Mouse (Mus musculus) embryonic facial prominence, embryonic 12.5 days (tissue): ENCODE results near the gene Epo. TPM values are rescaled to one million over a fixed set of nuclear protein-coding genes. Genes with fewer than 3 reads are reported as not detected.

ENCODE experiments used
- ATAC-seq: fragments of 200-750 bp; cut with Nextera tagmentation; 2 replicates; pipeline ENCODE4 v1.8.0; 2017; ENCODE audit not compliant: insufficient number of reproducible peaks, insufficient read depth, low FRiP score, low TSS enrichment
- H3K27ac ChIP-seq: fragments of 300-500 bp; sonication (generic); 2 replicates; pipeline ENCODE4 v1.5.1; 2016; ENCODE audit warnings: mild to moderate bottlenecking
- H3K27me3 ChIP-seq: fragments of 300-500 bp; sonication (generic); 2 replicates; pipeline ENCODE4 v1.6.1; 2016; ENCODE audit warnings: mild to moderate bottlenecking, moderate library complexity
- H3K36me3 ChIP-seq: fragments of 300-500 bp; sonication (generic); 2 replicates; pipeline ENCODE4 v1.6.1; 2016; ENCODE audit warnings: mild to moderate bottlenecking
- H3K4me1 ChIP-seq: fragments of 300-500 bp; sonication (generic); 2 replicates; pipeline ENCODE4 v1.6.1; 2016
- H3K4me2 ChIP-seq: fragments of 300-500 bp; sonication (generic); replicated peaks from 2 replicates; pipeline ENCODE4 v1.6.1; 2016; ENCODE audit warnings: mild to moderate bottlenecking, moderate library complexity
- H3K4me3 ChIP-seq: fragments of 300-500 bp; sonication (generic); 2 replicates; pipeline ENCODE4 v1.5.1; 2016; ENCODE audit warnings: mild to moderate bottlenecking
- H3K9ac ChIP-seq: fragments of 300-500 bp; sonication (generic); 2 replicates; pipeline ENCODE4 v1.6.1; 2016; ENCODE audit warnings: mild to moderate bottlenecking, moderate library complexity
- H3K9me3 ChIP-seq: fragments of 300-500 bp; sonication (generic); 2 replicates; pipeline ENCODE4 v1.6.1; 2016; ENCODE audit warnings: mild to moderate bottlenecking, moderate library complexity
- WGBS: fragments of 180-500 bp; shearing (Covaris S2); methylation state at CpG from one replicate; pipeline ENCODE4 v1.1.7; 2016; 5-methylcytosine and 5-hydroxymethylcytosine counted together
- polyA plus RNA-seq: library from polyadenylated mRNA; unstranded; fragments of >200 nt; fragmentation: Nextera tagmentation; extraction: Ambion mirVana; gene quantifications from 2 replicates; pipeline ENCODE4 v1.2.1, GENCODE M21; 2016

Epo gene
- polyA plus RNA-seq, 1 experiment from 2014 or later, result 0.47 TPM

- WGBS, result 85% methylated on average over 12 of the region's 12 CpGs
- no peak for ATAC-seq
- Histone ChIP-seq H3K36me3 (peaks cover 27% of the 10 kb centered on the region), H3K9ac (peak overlapping the region; percentile 42; the same call in 1 of the 2 replicates), H3K4me1 (peaks cover 43% of the 10 kb centered on the region), H3K4me3 (no peak overlapping the region), H3K4me2 (no peak overlapping the region), H3K27ac (no peak overlapping the region), H3K27me3 (no peaks in the 10 kb centered on the region), H3K9me3 (no peaks in the 10 kb centered on the region)
These were observed 18.9 kb downstream of the Epo start for GRCm38 (mm10) chr5:137513951-137514721.

- peak overlapping the region; percentile 27 for H3K9ac ChIP-seq
- peak; percentile 50; the same call in 1 of the 2 replicates for ATAC-seq
- no peaks in the 10 kb centered on the region for H3K9me3 ChIP-seq
- H3K27me3 ChIP-seq, result no peaks in the 10 kb centered on the region
- WGBS, result 75% methylated on average over 11 of the region's 11 CpGs
- H3K4me2 ChIP-seq, result peak overlapping the region; percentile 95; the same call in 1 of the 2 replicates
- 0 out of 2 replicates have a peak, but pooled peaks cover 17% of the 10 kb centered on the region for H3K36me3 ChIP-seq
- H3K4me1 ChIP-seq, result peaks cover 43% of the 10 kb centered on the region
- peak overlapping the region; percentile 37; the same call in 1 of the 2 replicates for H3K27ac ChIP-seq
- peak overlapping the region; percentile 5; the same call in 1 of the 2 replicates for H3K4me3 ChIP-seq
These were observed 19.9 kb downstream of the Epo start for GRCm38 (mm10) chr5:137512847-137513794.

- peak overlapping the region; percentile 100 for H3K9ac ChIP-seq
- H3K4me2 ChIP-seq, result peak overlapping the region; percentile 95
- H3K9me3 ChIP-seq, result no peaks in the 10 kb centered on the region
- H3K36me3 ChIP-seq, result 0 out of 2 replicates have a peak, but pooled peaks cover 7% of the 10 kb centered on the region
- no peak overlapping the region for H3K27ac ChIP-seq
- ATAC-seq, result no peak
- H3K4me3 ChIP-seq, result peak overlapping the region; percentile 98
- 73% methylated on average over 3 of the region's 3 CpGs for WGBS
- H3K27me3 ChIP-seq, result no peaks in the 10 kb centered on the region
- peaks cover 43% of the 10 kb centered on the region for H3K4me1 ChIP-seq
These were observed 21.3 kb downstream of the Epo start for GRCm38 (mm10) chr5:137511706-137512105.

- peak overlapping the region; percentile 100 for H3K9ac ChIP-seq
- H3K27me3 ChIP-seq, result no peaks in the 10 kb centered on the region
- 2% methylated on average over 61 of the region's 83 CpGs for WGBS
- peak overlapping the region; percentile 98 for H3K4me3 ChIP-seq
- no peaks in the 10 kb centered on the region for H3K9me3 ChIP-seq
- peak overlapping the region; percentile 91 for H3K27ac ChIP-seq
- peaks cover 39% of the 10 kb centered on the region for H3K4me1 ChIP-seq
- H3K4me2 ChIP-seq, result peak overlapping the region; percentile 95
- 0 out of 2 replicates have a peak, but pooled peaks cover 7% of the 10 kb centered on the region for H3K36me3 ChIP-seq
- ATAC-seq, result 0 out of 2 replicates have a peak, but pooled peaks have one; percentile 9
These were observed 22.3 kb downstream of the Epo start for GRCm38 (mm10) chr5:137510573-137511390.

GRCm38 (mm10) chr5:137510014-137510501 is 23.0 kb downstream of the Epo start:
- Histone ChIP-seq H3K9me3 (no peaks in the 10 kb centered on the region), H3K4me3 (peak overlapping the region; percentile 98), H3K4me1 (peaks cover 38% of the 10 kb centered on the region), H3K9ac (peak overlapping the region; percentile 100), H3K36me3 (0 out of 2 replicates have a peak, but pooled peaks cover 7% of the 10 kb centered on the region), H3K4me2 (peak overlapping the region; percentile 95), H3K27me3 (no peaks in the 10 kb centered on the region), H3K27ac (peak overlapping the region; percentile 91)
- 1% methylated on average over 23 of the region's 52 CpGs for WGBS
- ATAC-seq, result no peak; the same call in 1 of the 2 replicates

GRCm38 (mm10) chr5:137504041-137504440 is 29.0 kb downstream of the Epo start:
- H3K27me3 ChIP-seq, result no peaks in the 10 kb centered on the region
- H3K4me1 ChIP-seq, result peaks cover 8% of the 10 kb centered on the region
- H3K9ac ChIP-seq, result no peak overlapping the region
- no peak overlapping the region for H3K4me3 ChIP-seq
- no peak for ATAC-seq
- H3K4me2 ChIP-seq, result no peak overlapping the region
- H3K9me3 ChIP-seq, result no peaks in the 10 kb centered on the region
- H3K36me3 ChIP-seq, result peaks cover 11% of the 10 kb centered on the region; the same call in 1 of the 2 replicates
- H3K27ac ChIP-seq, result no peak overlapping the region
- 84% methylated on average over 6 of the region's 6 CpGs for WGBS

GRCm38 (mm10) chr5:137502667-137503110 is 30.4 kb downstream of the Epo start:
- H3K4me3 ChIP-seq, result peak overlapping the region; percentile 58
- H3K9me3 ChIP-seq, result no peaks in the 10 kb centered on the region
- H3K36me3 ChIP-seq, result peaks cover 11% of the 10 kb centered on the region; the same call in 1 of the 2 replicates
- H3K27me3 ChIP-seq, result no peaks in the 10 kb centered on the region
- ATAC-seq, result peak; percentile 79
- peak overlapping the region; percentile 64 for H3K9ac ChIP-seq
- H3K4me2 ChIP-seq, result peak overlapping the region; percentile 58
- peak overlapping the region; percentile 96 for H3K27ac ChIP-seq
- H3K4me1 ChIP-seq, result peaks cover 8% of the 10 kb centered on the region
- under 1% methylated on average over 30 of the region's 30 CpGs for WGBS

GRCm38 (mm10) chr5:137501709-137502666 is 31.1 kb downstream of the Epo start, which contains the start of gene Pop7:
Gene Pop7 (minus strand): TSS chr5:137502518.
- Histone ChIP-seq H3K36me3 (peaks cover 11% of the 10 kb centered on the region; the same call in 1 of the 2 replicates), H3K4me2 (peak within 1 kb of the TSS; percentile 76), H3K27ac (peak within 1 kb of the TSS; percentile 96), H3K27me3 (no peaks in the 10 kb centered on the region), H3K4me3 (peak within 1 kb of the TSS; percentile 58), H3K9me3 (no peaks in the 10 kb centered on the region), H3K4me1 (peaks cover 8% of the 10 kb centered on the region), H3K9ac (peak within 1 kb of the TSS; percentile 78)
- WGBS, result 3% methylated on average over 64 of the region's 64 CpGs
- peak; percentile 93 for ATAC-seq

- no peak overlapping the region for H3K9ac ChIP-seq
- peaks cover 11% of the 10 kb centered on the region; the same call in 1 of the 2 replicates for H3K36me3 ChIP-seq
- H3K4me1 ChIP-seq, result peaks cover 8% of the 10 kb centered on the region
- H3K9me3 ChIP-seq, result no peaks in the 10 kb centered on the region
- no peak overlapping the region for H3K4me3 ChIP-seq
- 91% methylated on average over 7 of the region's 7 CpGs for WGBS
- no peak for ATAC-seq
- H3K27me3 ChIP-seq, result no peaks in the 10 kb centered on the region
- H3K27ac ChIP-seq, result no peak overlapping the region
- H3K4me2 ChIP-seq, result no peak overlapping the region
These were observed 32.9 kb downstream of the Epo start for GRCm38 (mm10) chr5:137500186-137500585.

GRCm38 (mm10) chr5:137493831-137494230 is 39.2 kb downstream of the Epo start:
- H3K4me1 ChIP-seq, result no peaks in the 10 kb centered on the region
- no peaks in the 10 kb centered on the region for H3K27me3 ChIP-seq
- H3K4me2 ChIP-seq, result no peak overlapping the region
- H3K4me3 ChIP-seq, result no peak overlapping the region
- ATAC-seq, result no peak
- no peak overlapping the region for H3K27ac ChIP-seq
- no peaks in the 10 kb centered on the region for H3K36me3 ChIP-seq
- H3K9ac ChIP-seq, result no peak overlapping the region
- no peaks in the 10 kb centered on the region for H3K9me3 ChIP-seq
- 68% methylated on average over 13 of the region's 13 CpGs for WGBS
